Mouse (Mus musculus): ENCODE measurements around the gene Fubp1. TPM values are rescaled to one million over a fixed set of nuclear protein-coding genes. Genes with fewer than 3 reads are reported as not detected.

The Fubp1 gene
- polyA plus RNA-seq, 1 experiment from 2014 or later = 424 TPM

GRCm38 (mm10) chr3:152201181-152201580, 9.0 kb upstream of the Fubp1 start:
- no peaks in the 10 kb centered on the region for H3K27me3 ChIP-seq (ENCODE audit: control insufficient read depth, insufficient read depth, low read length)
- H3K4me2 ChIP-seq (replicated peaks; ENCODE audit: low read depth, low read length) = no peak overlapping the region
- WGBS = 95% methylated on average over 3 of the region's 3 CpGs
- no peak overlapping the region for H3K4me3 ChIP-seq (ENCODE audit: low read depth, low read length)
- ATAC-seq (ENCODE audit: low FRiP score) (no peak), DNase-seq (ENCODE audit: low spot score) (no peak)
- no peak overlapping the region for H3K27ac ChIP-seq (ENCODE audit: low read depth, low read length)
- H3K9ac ChIP-seq (ENCODE audit: low read depth, low read length) = no peak overlapping the region
- H3K4me1 ChIP-seq (replicated peaks; ENCODE audit: control insufficient read depth, insufficient read depth, low read length) = no peaks in the 10 kb centered on the region
- H3K36me3 ChIP-seq (ENCODE audit: control insufficient read depth, insufficient read depth, low read length) = no peaks in the 10 kb centered on the region
- H3K9me3 ChIP-seq (ENCODE audit: control insufficient read depth, low read length) = no peaks in the 10 kb centered on the region

- 82% methylated on average over 2 of the region's 2 CpGs for WGBS
- Histone ChIP-seq H3K9ac (ENCODE audit: low read depth, low read length) (no peak overlapping the region), H3K27me3 (ENCODE audit: control insufficient read depth, insufficient read depth, low read length) (no peaks in the 10 kb centered on the region), H3K9me3 (ENCODE audit: control insufficient read depth, low read length) (no peaks in the 10 kb centered on the region), H3K4me2 (replicated peaks; ENCODE audit: low read depth, low read length) (no peak overlapping the region), H3K27ac (ENCODE audit: low read depth, low read length) (no peak overlapping the region), H3K4me3 (ENCODE audit: low read depth, low read length) (no peak overlapping the region), H3K4me1 (replicated peaks; ENCODE audit: control insufficient read depth, insufficient read depth, low read length) (no peaks in the 10 kb centered on the region), H3K36me3 (ENCODE audit: control insufficient read depth, insufficient read depth, low read length) (no peaks in the 10 kb centered on the region)
- ATAC-seq (ENCODE audit: low FRiP score) (no peak), DNase-seq (ENCODE audit: low spot score) (no peak)
Observed at GRCm38 (mm10) chr3:152201651-152202050, 8.6 kb upstream of the Fubp1 start.

GRCm38 (mm10) chr3:152202942-152203341, 7.3 kb upstream of the Fubp1 start:
- no peaks in the 10 kb centered on the region for H3K9me3 ChIP-seq (ENCODE audit: control insufficient read depth, low read length)
- no peak for ATAC-seq (ENCODE audit: low FRiP score)

GRCm38 (mm10) chr3:152203411-152203810, 6.8 kb upstream of the Fubp1 start:
- ATAC-seq (ENCODE audit: low FRiP score) (no peak), DNase-seq (ENCODE audit: low spot score) (no peak)
- WGBS = 85% methylated on average over 6 of the region's 6 CpGs
- Histone ChIP-seq H3K27ac (ENCODE audit: low read depth, low read length) (no peak overlapping the region), H3K4me3 (ENCODE audit: low read depth, low read length) (no peak overlapping the region), H3K4me1 (replicated peaks; ENCODE audit: control insufficient read depth, insufficient read depth, low read length) (no peaks in the 10 kb centered on the region), H3K9ac (ENCODE audit: low read depth, low read length) (no peak overlapping the region), H3K36me3 (ENCODE audit: control insufficient read depth, insufficient read depth, low read length) (no peaks in the 10 kb centered on the region), H3K9me3 (ENCODE audit: control insufficient read depth, low read length) (no peaks in the 10 kb centered on the region), H3K4me2 (replicated peaks; ENCODE audit: low read depth, low read length) (no peak overlapping the region), H3K27me3 (ENCODE audit: control insufficient read depth, insufficient read depth, low read length) (no peaks in the 10 kb centered on the region)

More at GRCm38 (mm10) chr3:152202942-152203341, 7.3 kb upstream of the Fubp1 start:
- no peaks in the 10 kb centered on the region for H3K27me3 ChIP-seq (ENCODE audit: control insufficient read depth, insufficient read depth, low read length)
- no peak overlapping the region for H3K9ac ChIP-seq (ENCODE audit: low read depth, low read length)
- H3K4me1 ChIP-seq (replicated peaks; ENCODE audit: control insufficient read depth, insufficient read depth, low read length) = no peaks in the 10 kb centered on the region
- H3K4me2 ChIP-seq (replicated peaks; ENCODE audit: low read depth, low read length) = no peak overlapping the region
- DNase-seq (ENCODE audit: low spot score) = no peak
- H3K4me3 ChIP-seq (ENCODE audit: low read depth, low read length) = no peak overlapping the region
- no peaks in the 10 kb centered on the region for H3K36me3 ChIP-seq (ENCODE audit: control insufficient read depth, insufficient read depth, low read length)
- no peak overlapping the region for H3K27ac ChIP-seq (ENCODE audit: low read depth, low read length)

GRCm38 (mm10) chr3:152203996-152204395, 6.2 kb upstream of the Fubp1 start:
- ATAC-seq (ENCODE audit: low FRiP score) = no peak
- 83% methylated on average over 3 of the region's 3 CpGs for WGBS

GRCm38 (mm10) chr3:152204577-152204976, 5.6 kb upstream of the Fubp1 start:
- ATAC-seq (ENCODE audit: low FRiP score) = no peak
- no peaks in the 10 kb centered on the region for H3K27me3 ChIP-seq (ENCODE audit: control insufficient read depth, insufficient read depth, low read length)
- H3K4me3 ChIP-seq (ENCODE audit: low read depth, low read length) = no peak overlapping the region
- no peaks in the 10 kb centered on the region for H3K36me3 ChIP-seq (ENCODE audit: control insufficient read depth, insufficient read depth, low read length)
- H3K9ac ChIP-seq (ENCODE audit: low read depth, low read length) = no peak overlapping the region
- H3K9me3 ChIP-seq (ENCODE audit: control insufficient read depth, low read length) = no peaks in the 10 kb centered on the region
- no peaks in the 10 kb centered on the region for H3K4me1 ChIP-seq (replicated peaks; ENCODE audit: control insufficient read depth, insufficient read depth, low read length)
- H3K27ac ChIP-seq (ENCODE audit: low read depth, low read length) = no peak overlapping the region
- no peak overlapping the region for H3K4me2 ChIP-seq (replicated peaks; ENCODE audit: low read depth, low read length)
- WGBS = 87% methylated on average over 3 of the region's 3 CpGs
- DNase-seq (ENCODE audit: low spot score) = no peak

More at GRCm38 (mm10) chr3:152203996-152204395, 6.2 kb upstream of the Fubp1 start:
- Histone ChIP-seq H3K4me2 (replicated peaks; ENCODE audit: low read depth, low read length) (no peak overlapping the region), H3K9me3 (ENCODE audit: control insufficient read depth, low read length) (no peaks in the 10 kb centered on the region), H3K9ac (ENCODE audit: low read depth, low read length) (no peak overlapping the region), H3K4me1 (replicated peaks; ENCODE audit: control insufficient read depth, insufficient read depth, low read length) (no peaks in the 10 kb centered on the region), H3K36me3 (ENCODE audit: control insufficient read depth, insufficient read depth, low read length) (no peaks in the 10 kb centered on the region), H3K27me3 (ENCODE audit: control insufficient read depth, insufficient read depth, low read length) (no peaks in the 10 kb centered on the region), H3K27ac (ENCODE audit: low read depth, low read length) (no peak overlapping the region), H3K4me3 (ENCODE audit: low read depth, low read length) (no peak overlapping the region)
- no peak for DNase-seq (ENCODE audit: low spot score)

GRCm38 (mm10) chr3:152207156-152207555, 3.1 kb upstream of the Fubp1 start:
- 95% methylated on average over 4 of the region's 4 CpGs for WGBS
- ATAC-seq (ENCODE audit: low FRiP score) (no peak), DNase-seq (ENCODE audit: low spot score) (no peak)
- no peak overlapping the region for H3K9ac ChIP-seq (ENCODE audit: low read depth, low read length)
- H3K4me3 ChIP-seq (ENCODE audit: low read depth, low read length) = no peak overlapping the region
- H3K27ac ChIP-seq (ENCODE audit: low read depth, low read length) = no peak overlapping the region
- peaks cover 5% of the 10 kb centered on the region; the same call in 1 of the 2 replicates for H3K4me1 ChIP-seq (replicated peaks; ENCODE audit: control insufficient read depth, insufficient read depth, low read length)
- no peaks in the 10 kb centered on the region for H3K36me3 ChIP-seq (ENCODE audit: control insufficient read depth, insufficient read depth, low read length)
- H3K4me2 ChIP-seq (replicated peaks; ENCODE audit: low read depth, low read length) = no peak overlapping the region
- H3K27me3 ChIP-seq (ENCODE audit: control insufficient read depth, insufficient read depth, low read length) = no peaks in the 10 kb centered on the region
- H3K9me3 ChIP-seq (ENCODE audit: control insufficient read depth, low read length) = no peaks in the 10 kb centered on the region

- DNase-seq (ENCODE audit: low spot score) (no peak), ATAC-seq (ENCODE audit: low FRiP score) (no peak)
- H3K27me3 ChIP-seq (ENCODE audit: control insufficient read depth, insufficient read depth, low read length) = no peaks in the 10 kb centered on the region
- H3K4me2 ChIP-seq (replicated peaks; ENCODE audit: low read depth, low read length) = 0 out of 2 replicates have a peak overlapping the region, but pooled peaks have one; percentile 19
- WGBS = 93% methylated on average over 7 of the region's 7 CpGs
- H3K4me1 ChIP-seq (replicated peaks; ENCODE audit: control insufficient read depth, insufficient read depth, low read length) = peaks cover 11% of the 10 kb centered on the region; the same call in 1 of the 2 replicates
- no peak overlapping the region for H3K9ac ChIP-seq (ENCODE audit: low read depth, low read length)
- no peak overlapping the region for H3K4me3 ChIP-seq (ENCODE audit: low read depth, low read length)
- H3K36me3 ChIP-seq (ENCODE audit: control insufficient read depth, insufficient read depth, low read length) = no peaks in the 10 kb centered on the region
- no peak overlapping the region for H3K27ac ChIP-seq (ENCODE audit: low read depth, low read length)
- no peaks in the 10 kb centered on the region for H3K9me3 ChIP-seq (ENCODE audit: control insufficient read depth, low read length)
Observed at GRCm38 (mm10) chr3:152208096-152208885, 1.9 kb upstream of the Fubp1 start.
